Mouse (Mus musculus): ENCODE measurements around the gene Gsg1l.

Gsg1l gene

DNA sequence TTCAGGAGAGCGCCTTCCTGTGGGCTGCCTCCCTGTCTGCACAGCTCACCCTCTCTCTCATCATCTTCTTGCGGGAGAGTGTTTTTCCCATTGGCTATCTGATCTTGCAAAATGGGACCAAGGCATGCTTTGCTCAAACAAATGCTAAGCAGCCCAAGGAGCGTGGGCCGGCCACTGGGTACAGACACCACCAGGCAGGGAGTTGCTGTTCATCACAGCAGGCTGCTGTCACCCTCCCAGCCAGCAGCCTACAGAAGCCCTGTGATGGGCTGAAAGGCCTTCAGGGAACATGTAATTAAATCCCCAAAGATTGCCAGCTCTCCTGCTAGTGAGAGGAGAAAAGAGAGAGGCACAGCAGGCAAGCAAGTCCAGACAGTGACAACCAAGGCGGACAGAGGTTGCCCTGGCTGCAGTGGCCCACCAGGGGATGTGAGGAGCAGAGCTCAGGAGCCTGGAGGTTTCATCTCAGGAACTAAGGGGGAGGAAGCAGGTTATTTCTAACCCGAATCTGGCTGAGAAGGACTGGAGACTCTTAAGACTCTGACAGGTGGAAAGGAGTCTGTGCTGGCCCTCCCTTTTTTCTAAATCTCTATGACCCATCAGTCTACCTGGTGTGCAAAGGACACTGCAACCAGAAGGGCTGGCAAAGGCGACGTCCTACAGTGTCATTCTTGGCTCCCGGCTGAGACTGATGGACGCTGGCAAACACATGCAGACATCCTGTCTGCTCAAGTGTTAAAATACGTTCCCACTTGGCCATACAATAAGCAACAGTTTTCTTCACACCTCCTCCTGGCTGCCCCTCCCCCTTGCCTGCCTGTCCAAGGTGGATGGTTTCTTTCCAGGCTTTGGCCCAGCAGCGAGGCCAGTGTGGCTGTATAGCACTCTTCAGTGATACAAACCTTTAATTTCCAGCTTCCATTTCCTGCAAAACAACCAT is 98.0 kb downstream of the Gsg1l start:
- peak; percentile 42 for DNase-seq (ENCODE audit: low spot score)

- no peak for DNase-seq (ENCODE audit: low spot score)
Measured at GRCm38 (mm10) chr7:125979591-125979990, 102.6 kb downstream of the Gsg1l start.

DNA sequence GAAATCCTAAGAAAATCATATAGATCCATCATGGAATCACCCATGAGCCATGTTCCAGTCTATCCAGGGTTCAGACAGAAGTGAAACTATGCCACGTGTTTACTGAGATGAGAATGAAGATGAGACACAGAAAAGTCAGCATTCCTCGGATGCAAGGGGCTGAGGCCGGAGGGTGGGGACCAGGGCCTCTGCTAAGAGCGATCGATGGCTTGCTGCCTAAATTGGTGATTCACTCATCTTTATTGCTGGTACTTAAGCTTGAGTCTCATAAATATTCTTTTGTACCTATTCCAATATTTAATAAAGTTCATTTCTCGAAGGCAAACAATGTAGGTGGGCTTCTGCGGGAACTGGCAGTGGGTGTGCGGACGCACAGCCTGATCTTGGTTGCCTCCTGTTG is 105.5 kb downstream of the Gsg1l start:
- DNase-seq (ENCODE audit: low spot score) = no peak

- peak; percentile 39 for DNase-seq (ENCODE audit: low spot score)
Measured at GRCm38 (mm10) chr7:125975414-125975813, 106.8 kb downstream of the Gsg1l start.

GRCm38 (mm10) chr7:125973874-125974273 is 108.3 kb downstream of the Gsg1l start:
- no peak for DNase-seq (ENCODE audit: low spot score)

- no peak for DNase-seq (ENCODE audit: low spot score)
Measured at GRCm38 (mm10) chr7:125972776-125973175, 109.4 kb downstream of the Gsg1l start.

GRCm38 (mm10) chr7:125972174-125972672 is 110.0 kb downstream of the Gsg1l start:
- DNase-seq (ENCODE audit: low spot score) = no peak

- no peak for DNase-seq (ENCODE audit: low spot score)
Measured at GRCm38 (mm10) chr7:125969076-125969475, 113.1 kb downstream of the Gsg1l start.

GRCm38 (mm10) chr7:125966402-125967261 is 115.6 kb downstream of the Gsg1l start:
- DNase-seq (ENCODE audit: low spot score) = peak; percentile 44

- no peak for DNase-seq (ENCODE audit: low spot score)
Measured at GRCm38 (mm10) chr7:125964087-125964607, 118.1 kb downstream of the Gsg1l start.

DNA sequence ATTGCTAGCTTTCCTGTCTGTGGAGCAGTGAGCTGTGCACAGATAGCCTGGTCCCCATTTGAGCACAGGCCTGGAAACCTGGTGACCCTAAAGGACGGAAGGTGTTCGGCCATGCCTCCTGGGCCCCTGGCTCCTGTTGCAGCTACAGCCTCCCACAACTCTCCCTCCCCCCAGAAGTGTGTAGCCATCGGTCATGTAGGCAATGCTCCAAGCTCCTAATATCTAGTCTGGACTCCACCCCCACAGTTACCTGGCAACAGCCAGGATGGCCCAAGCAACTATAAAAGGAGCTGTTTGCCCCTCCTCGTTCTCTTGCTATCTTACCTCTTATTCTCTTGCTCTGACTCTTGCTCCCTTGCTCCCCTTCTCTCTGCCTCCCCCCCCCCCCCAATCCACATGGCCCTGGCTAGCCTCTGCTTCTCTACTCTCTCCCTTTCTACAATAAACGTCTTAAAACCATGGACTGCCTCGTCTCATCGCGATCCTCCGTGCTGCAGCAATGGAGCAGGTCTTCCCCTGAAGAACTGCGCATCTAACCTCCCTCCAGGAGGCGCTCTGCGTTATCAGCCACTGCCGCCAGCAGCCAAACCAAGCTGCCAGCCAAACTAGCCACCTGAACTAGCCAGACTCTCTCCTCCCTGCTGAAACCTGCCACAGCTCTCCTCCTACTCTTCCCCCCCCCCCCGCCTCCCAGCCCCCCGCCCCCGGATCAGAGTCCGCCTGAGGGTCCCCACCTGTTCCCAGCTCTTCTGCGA is 122.7 kb downstream of the Gsg1l start:
- DNase-seq (ENCODE audit: low spot score) = no peak

DNA sequence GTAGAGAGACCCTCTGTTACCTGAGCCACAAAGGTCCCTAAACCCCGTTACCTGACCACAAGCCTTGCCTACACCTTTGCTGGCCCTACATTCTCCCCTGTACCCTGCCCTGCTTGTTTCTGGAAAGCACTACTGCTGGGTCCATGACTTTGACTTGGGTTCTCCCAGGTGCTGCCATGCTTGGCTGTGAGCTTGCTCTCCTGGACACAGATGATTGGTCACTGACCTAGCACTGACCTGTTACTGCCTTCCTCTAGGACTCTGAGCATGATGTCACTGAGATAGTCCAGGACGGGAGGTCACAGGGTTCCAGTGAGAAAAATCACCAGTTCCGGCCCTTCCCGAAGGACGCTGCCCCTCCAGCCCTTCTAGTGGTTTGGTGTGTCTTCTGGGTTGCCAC is 123.4 kb downstream of the Gsg1l start:
- DNase-seq (ENCODE audit: low spot score) = no peak

DNA sequence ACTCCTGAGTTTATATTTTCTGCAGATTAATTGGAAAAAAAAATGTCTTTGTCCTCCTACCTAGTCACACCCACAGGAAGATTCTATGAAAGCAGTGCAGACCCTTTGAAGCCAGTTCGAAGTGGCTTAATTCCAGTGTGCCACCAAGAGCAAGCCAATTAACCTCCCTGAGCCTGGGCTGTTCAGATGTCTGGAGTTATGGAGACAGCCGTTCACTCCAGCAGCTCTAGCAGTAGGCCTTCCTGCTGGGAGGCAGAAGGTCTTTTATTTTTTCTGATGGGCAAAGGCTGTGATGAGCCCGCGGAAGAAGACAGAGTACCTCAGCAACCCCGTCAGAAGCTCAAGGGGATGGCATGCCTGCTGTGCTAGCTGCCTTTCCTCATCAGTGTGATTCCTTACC is 127.2 kb downstream of the Gsg1l start:
- peak; percentile 47 for DNase-seq (ENCODE audit: low spot score)

GRCm38 (mm10) chr7:125954356-125954878 is 127.8 kb downstream of the Gsg1l start:
- DNase-seq (ENCODE audit: low spot score) = peak; percentile 69

DNA sequence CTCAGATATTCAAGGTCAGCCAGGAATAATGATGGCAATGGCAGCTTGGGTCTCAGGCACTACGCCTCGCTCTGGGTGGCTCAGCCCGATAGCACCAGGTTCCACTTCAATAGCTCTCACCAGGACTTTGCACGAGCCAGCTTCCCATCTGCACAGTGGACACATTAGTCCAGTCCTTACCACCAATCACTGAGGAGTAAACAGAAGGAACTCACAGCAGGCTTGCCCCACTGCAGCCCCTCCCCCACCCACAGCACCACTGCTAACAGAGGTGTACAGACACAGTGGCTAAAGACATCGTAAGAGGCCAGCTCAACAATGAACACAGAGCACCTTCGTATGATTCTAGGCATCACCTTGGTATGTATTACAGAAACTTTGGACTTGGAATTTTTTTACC is 128.4 kb downstream of the Gsg1l start:
- DNase-seq (ENCODE audit: low spot score) = no peak

DNA sequence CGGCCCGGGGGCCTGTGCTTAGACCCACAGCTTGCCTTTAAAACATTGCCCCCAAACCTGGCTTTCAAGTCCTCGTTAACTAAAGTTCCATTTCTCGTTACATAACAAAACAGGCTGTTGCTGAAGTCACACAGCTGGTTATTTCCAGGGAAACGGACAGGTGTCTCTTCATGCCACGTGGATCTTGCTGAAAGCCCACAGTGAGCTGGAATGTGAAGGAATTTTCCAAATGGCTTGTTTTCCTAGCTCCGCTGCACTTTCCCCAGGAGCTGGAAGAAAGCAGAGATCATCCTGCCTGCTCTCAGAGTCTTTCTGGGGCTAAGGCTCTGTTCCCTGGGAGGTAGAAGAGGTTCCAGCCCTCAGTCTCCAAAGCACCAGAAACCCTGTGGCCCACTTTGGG is 130.3 kb downstream of the Gsg1l start:
- no peak for DNase-seq (ENCODE audit: low spot score)

- no peak for DNase-seq (ENCODE audit: low spot score)
Measured at GRCm38 (mm10) chr7:125948973-125949372, 133.2 kb downstream of the Gsg1l start.

GRCm38 (mm10) chr7:125945915-125946314 is 136.3 kb downstream of the Gsg1l start:
- DNase-seq (ENCODE audit: low spot score) = no peak

GRCm38 (mm10) chr7:125944631-125945030 is 137.6 kb downstream of the Gsg1l start:
- DNase-seq (ENCODE audit: low spot score) = no peak

- DNase-seq (ENCODE audit: low spot score) = no peak
Measured at GRCm38 (mm10) chr7:125943511-125943910, 138.7 kb downstream of the Gsg1l start.

- no peak for DNase-seq (ENCODE audit: low spot score)
Measured at GRCm38 (mm10) chr7:125942365-125943090, 139.7 kb downstream of the Gsg1l start.
